Mouse (Mus musculus): ENCODE results near the gene Lmtk2.
A peak's percentile ranks its signal among the peaks of the same experiment; 100 is the strongest.

Gene Lmtk2

DNA sequence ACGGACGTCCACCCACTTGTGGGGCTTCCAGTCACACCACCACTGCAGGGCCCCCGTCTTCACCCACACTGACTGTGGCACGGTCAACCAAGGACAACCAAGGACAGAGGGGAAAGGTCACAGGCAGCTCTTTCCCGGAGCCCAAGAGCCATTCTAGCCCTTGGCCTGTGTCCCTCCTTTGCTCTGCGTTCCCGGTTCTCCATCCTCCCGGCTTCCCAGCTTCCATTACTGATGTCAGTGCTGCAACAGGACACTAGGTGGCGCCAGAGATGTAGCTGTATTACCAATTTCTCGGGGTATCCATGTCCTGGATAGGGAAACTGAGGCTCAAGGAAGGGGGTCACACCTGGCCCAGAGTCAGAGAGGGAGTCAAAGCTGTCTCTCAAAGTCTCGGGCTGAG lies 107.2 kb downstream of the Lmtk2 start:
- no peak for DNase-seq (ENCODE audit: extremely low read depth, low read depth, low spot score)

DNA sequence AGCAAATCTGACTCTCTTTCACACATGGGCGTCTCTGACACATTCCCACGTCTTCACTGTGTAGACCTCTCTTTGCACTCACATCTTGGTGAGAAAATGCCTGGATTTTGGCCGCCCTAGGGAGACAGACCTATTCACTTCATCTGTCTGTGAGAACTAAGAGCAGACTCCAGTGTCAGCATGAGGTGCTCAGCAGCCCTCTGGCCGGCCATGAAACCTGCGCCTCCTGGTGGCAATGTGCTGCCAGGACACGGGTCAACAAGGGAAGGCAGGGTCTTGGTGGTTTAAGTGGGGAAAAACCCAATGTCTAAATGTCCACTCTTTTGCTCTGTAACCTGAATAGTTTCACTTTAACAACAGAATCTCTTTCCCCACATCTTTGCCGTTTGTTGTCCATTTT lies 114.2 kb downstream of the Lmtk2 start:
- DNase-seq (ENCODE audit: extremely low read depth, low read depth, low spot score) = no peak

GRCm38 (mm10) chr5:144215992-144216391 lies 115.8 kb downstream of the Lmtk2 start:
- no peak for DNase-seq (ENCODE audit: extremely low read depth, low read depth, low spot score)

DNA sequence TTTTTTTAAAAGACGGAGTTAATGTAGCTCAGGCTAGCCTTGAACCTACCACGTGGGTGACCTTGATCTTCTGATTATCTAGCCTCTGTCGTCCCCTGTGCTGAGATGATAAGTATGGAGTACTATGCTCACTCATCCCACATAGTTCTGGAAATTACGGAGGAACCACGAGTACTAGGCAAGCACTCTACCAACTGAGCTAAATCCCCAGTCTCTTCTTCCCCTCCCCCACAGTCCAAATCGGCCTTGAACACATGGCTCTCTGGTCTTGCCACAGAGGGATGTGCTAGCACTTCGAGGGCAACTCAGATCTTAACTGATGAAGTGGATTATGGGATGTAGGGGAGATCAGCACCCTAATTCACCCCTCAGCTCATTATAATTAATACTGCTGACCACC lies 117.8 kb downstream of the Lmtk2 start:
- DNase-seq (ENCODE audit: extremely low read depth, low read depth, low spot score) = no peak

GRCm38 (mm10) chr5:144219306-144219705 lies 119.1 kb downstream of the Lmtk2 start:
- no peak for DNase-seq (ENCODE audit: extremely low read depth, low read depth, low spot score)

- DNase-seq (ENCODE audit: extremely low read depth, low read depth, low spot score) = no peak
These were observed 119.7 kb downstream of the Lmtk2 start for GRCm38 (mm10) chr5:144219936-144220335.

- no peak for DNase-seq (ENCODE audit: extremely low read depth, low read depth, low spot score)
These were observed 121.1 kb downstream of the Lmtk2 start for GRCm38 (mm10) chr5:144221305-144221704.

- no peak for DNase-seq (ENCODE audit: extremely low read depth, low read depth, low spot score)
These were observed 122.7 kb downstream of the Lmtk2 start for GRCm38 (mm10) chr5:144222811-144223502.

- peak; percentile 76 for DNase-seq (ENCODE audit: extremely low read depth, low read depth, low spot score)
These were observed 123.2 kb downstream of the Lmtk2 start, which contains the start of gene Tecpr1 for GRCm38 (mm10) chr5:144223503-144223862. Tecpr1 (minus strand) TSS chr5:144223615.

- DNase-seq (ENCODE audit: extremely low read depth, low read depth, low spot score) = no peak
These were observed 123.9 kb downstream of the Lmtk2 start for GRCm38 (mm10) chr5:144223899-144224816.

- DNase-seq (ENCODE audit: extremely low read depth, low read depth, low spot score) = no peak
These were observed 126.0 kb downstream of the Lmtk2 start for GRCm38 (mm10) chr5:144226220-144226619.

- DNase-seq (ENCODE audit: extremely low read depth, low read depth, low spot score) = no peak
These were observed 130.0 kb downstream of the Lmtk2 start for GRCm38 (mm10) chr5:144230216-144230615.

GRCm38 (mm10) chr5:144231410-144231809 lies 131.2 kb downstream of the Lmtk2 start:
- DNase-seq (ENCODE audit: extremely low read depth, low read depth, low spot score) = no peak

- no peak for DNase-seq (ENCODE audit: extremely low read depth, low read depth, low spot score)
These were observed 132.3 kb downstream of the Lmtk2 start for GRCm38 (mm10) chr5:144232531-144232930.

DNA sequence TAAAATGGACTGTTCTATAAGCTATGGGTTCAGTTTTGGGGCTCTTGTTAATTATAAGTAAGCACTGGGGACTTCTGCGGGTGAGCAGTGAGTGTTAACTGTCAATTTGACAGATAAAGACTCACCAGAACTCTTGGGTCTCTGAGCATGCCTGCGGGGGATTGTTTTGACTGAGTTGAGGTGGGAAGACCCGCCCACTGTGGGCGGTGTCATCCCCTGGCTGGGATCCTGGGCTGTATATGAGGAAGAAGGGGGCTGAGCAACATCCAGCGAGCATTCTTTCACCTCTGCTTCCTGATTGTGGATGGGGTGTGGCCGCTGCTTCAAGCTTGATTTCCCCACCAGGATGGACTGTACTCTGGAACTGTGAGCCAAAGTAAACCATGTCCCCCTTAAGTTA lies 134.0 kb downstream of the Lmtk2 start:
- DNase-seq (ENCODE audit: extremely low read depth, low read depth, low spot score) = no peak

- DNase-seq (ENCODE audit: extremely low read depth, low read depth, low spot score) = peak; percentile 67
These were observed 134.5 kb downstream of the Lmtk2 start for GRCm38 (mm10) chr5:144234714-144235113.

Data from fat pad, adult 2 months (tissue).